Mouse (Mus musculus): Measurements from ENCODE around the gene Spg7. TPM values are rescaled to one million over a fixed set of nuclear protein-coding genes. Genes with fewer than 3 reads are reported as not detected.

Spg7 gene
- total and polyA plus RNA-seq, 3 experiments, result 28.9 to 36.0 TPM; not detected in 1

GRCm38 (mm10) chr8:123065214-123066100 lies 2.7 kb downstream of the Spg7 start:
- Histone ChIP-seq H3K4me3 (ENCODE audit: control insufficient read depth in 1 of 2, insufficient read depth in 1 of 2, low read depth in 2 of 2, low read length in 2 of 2) (peak overlapping the region; percentile 91 to 97), H3K9me3 (replicated peaks; ENCODE audit: insufficient read depth, low read length) (no peaks in the 10 kb centered on the region), H3K36me3 (ENCODE audit: control insufficient read depth in 1 of 2, insufficient read depth in 2 of 2, low read length in 2 of 2) (peaks cover 0 to 11% of the 10 kb centered on the region in 2 experiments; a peak in 2 of 4 replicates), H3K27me3 (ENCODE audit: control insufficient read depth in 1 of 2, insufficient read depth in 2 of 2, low read length in 2 of 2) (no peaks in the 10 kb centered on the region), H3K4me1 (ENCODE audit: control insufficient read depth in 1 of 2, insufficient read depth in 2 of 2, low read length in 2 of 2) (peaks cover 0 to 12% of the 10 kb centered on the region in 2 experiments; a peak in 3 of 4 replicates), H3K27ac (ENCODE audit: control insufficient read depth, low read depth, low read length) (peak overlapping the region; percentile 88), H3K79me2 (ENCODE audit: control insufficient read depth, insufficient read depth, low read length, poor library complexity) (peaks cover 30% of the 10 kb centered on the region), H3K9ac (ENCODE audit: control insufficient read depth, low read depth, low read length, poor library complexity, severe bottlenecking) (peak overlapping the region; percentile 93)
- peak; percentile 97 for DNase-seq (ENCODE audit: low read depth, low spot score)
- TF ChIP-seq BHLHE40 (IDR thresholded peaks at IDR 0.05; ENCODE audit: borderline replicate concordance, low read depth, low read length) (no peak), NELFE (IDR thresholded peaks at IDR 0.05; ENCODE audit: low read depth, low read length) (peak; percentile 96), CHD1 (IDR thresholded peaks at IDR 0.05; ENCODE audit: low read depth, low read length) (peak; percentile 43; the same call in 1 of the 2 replicates), TAL1 (IDR thresholded peaks at IDR 0.05; ENCODE audit: low read length) (no peak), USF1 (IDR thresholded peaks at IDR 0.05; ENCODE audit: low read depth, low read length) (no peak), GATA1 (IDR thresholded peaks at IDR 0.05; ENCODE audit: low read depth, low read length) (no peak), NRF1 (IDR thresholded peaks at IDR 0.05; ENCODE audit: insufficient read depth, low read depth, low read length, poor library complexity, severe bottlenecking) (peak; percentile 95), TBP (IDR thresholded peaks at IDR 0.05; ENCODE audit: low read depth, low read length) (peak; percentile 77), RCOR1 (IDR thresholded peaks at IDR 0.05; ENCODE audit: low read depth, low read length) (no peak), KAT2A (conservative IDR thresholded peaks at IDR 0.05; ENCODE audit: low read depth, low read length) (peak; percentile 68; the same call in 1 of the 2 replicates), ZMIZ1 (IDR thresholded peaks at IDR 0.05; ENCODE audit: low read depth, low read length) (peak; percentile 86), POLR2AphosphoS2 (IDR thresholded peaks at IDR 0.05; ENCODE audit: low read length) (peak; percentile 90), MYB (IDR thresholded peaks at IDR 0.05; ENCODE audit: low read depth, low read length) (peak; percentile 70; the same call in 1 of the 2 replicates), EP300 (IDR thresholded peaks at IDR 0.05; ENCODE audit: low read depth in 1 of 2, low read length in 2 of 2) (0 out of 4 replicates have a peak, but pooled peaks of 1 of the 2 experiments have one; percentile 11), USF2 (IDR thresholded peaks at IDR 0.05; ENCODE audit: borderline replicate concordance in 1 of 2, insufficient read depth in 1 of 2, low read depth in 1 of 2, low read length in 2 of 2) (no peak), CTCF (IDR thresholded peaks at IDR 0.05 in 2 of 3, conservative IDR thresholded peaks at IDR 0.05 in 1 of 3; ENCODE audit: control insufficient read depth in 1 of 3, insufficient read depth in 1 of 3, low read depth in 2 of 3, low read length in 3 of 3, poor library complexity in 1 of 3, severe bottlenecking in 1 of 3) (peak in 2 of 3 experiments; percentile 16 to 35; a peak in 2 of 6 replicates), MAZ (IDR thresholded peaks at IDR 0.05; ENCODE audit: low read depth, low read length) (peak; percentile 32; the same call in 1 of the 2 replicates), CHD2 (IDR thresholded peaks at IDR 0.05; ENCODE audit: low read length) (no peak), MYC (IDR thresholded peaks at IDR 0.05; ENCODE audit: low read depth, low read length) (peak; percentile 54), MXI1 (IDR thresholded peaks at IDR 0.05; ENCODE audit: low read depth, low read length) (peak; percentile 88), ELF1 (IDR thresholded peaks at IDR 0.05; ENCODE audit: low read depth, low read length) (peak; percentile 62), ZNF384 (IDR thresholded peaks at IDR 0.05; ENCODE audit: low read depth, low read length) (no peak), JUND (IDR thresholded peaks at IDR 0.05; ENCODE audit: low read depth, low read length) (no peak), MEF2A (IDR thresholded peaks at IDR 0.05; ENCODE audit: extremely low read depth, insufficient replicate concordance, low read depth, low read length, poor library complexity, severe bottlenecking) (no peak), POLR2AphosphoS5 (IDR thresholded peaks at IDR 0.05; ENCODE audit: borderline replicate concordance, low read depth, low read length) (no peak), ZKSCAN1 (IDR thresholded peaks at IDR 0.05; ENCODE audit: low read depth, low read length) (no peak), ZC3H11A (IDR thresholded peaks at IDR 0.05; ENCODE audit: low read depth, low read length) (no peak), SMC3 (IDR thresholded peaks at IDR 0.05; ENCODE audit: low read depth, low read length) (peak; percentile 41; the same call in 1 of the 2 replicates), TCF12 (IDR thresholded peaks at IDR 0.05; ENCODE audit: low read depth, low read length) (peak; percentile 42; the same call in 1 of the 2 replicates), GABPA (IDR thresholded peaks at IDR 0.05; ENCODE audit: low read depth, low read length) (no peak), ETS1 (IDR thresholded peaks at IDR 0.05; ENCODE audit: low read depth, low read length) (peak; percentile 23; the same call in 1 of the 2 replicates), POLR2A (IDR thresholded peaks at IDR 0.05; ENCODE audit: control insufficient read depth in 1 of 2, insufficient read depth in 1 of 2, low read depth in 1 of 2, low read length in 2 of 2, poor library complexity in 1 of 2) (peak; percentile 96 to 98; a peak in 3 of 4 replicates), UBTF (IDR thresholded peaks at IDR 0.05; ENCODE audit: borderline replicate concordance, insufficient read depth, low read depth, low read length) (no peak), MAX (IDR thresholded peaks at IDR 0.05; ENCODE audit: low read length) (peak; percentile 73)

Data from MEL (cell line).